Mouse (Mus musculus) myocyte (in vitro differentiated cells): ENCODE data around the gene Myo10.

Experiments used
- MAX ChIP-seq: IDR thresholded peaks from one replicate; pipeline ENCODE4 v1.6.1; 2011; ENCODE audit warnings: low read depth, mild to moderate bottlenecking, control low read depth
- MYOD1 ChIP-seq, 3 experiments: IDR thresholded peaks; one replicate each; pipeline ENCODE4 v1.6.1; 2011; ENCODE audit warnings: control low read depth in 2 of 3, low read depth in 2 of 3, mild to moderate bottlenecking in 2 of 3, moderate library complexity in 1 of 3; ENCODE audit not compliant: insufficient read length in 2 of 3, control insufficient read depth in 1 of 3
- MYOG ChIP-seq, 3 experiments: IDR thresholded peaks; one replicate each; pipeline ENCODE4 v1.6.1; 2011; ENCODE audit warnings: control low read depth in 2 of 3, low read depth in 2 of 3, mild to moderate bottlenecking in 2 of 3; ENCODE audit not compliant: insufficient read length in 2 of 3, control insufficient read depth in 1 of 3, insufficient read depth in 1 of 3
- POLR2A ChIP-seq: IDR thresholded peaks from one replicate; pipeline ENCODE4 v1.6.1; 2011; ENCODE audit warnings: low read depth, mild to moderate bottlenecking, control low read depth, moderate library complexity; ENCODE audit not compliant: insufficient read length
- REST ChIP-seq: IDR thresholded peaks from one replicate; pipeline ENCODE4 v1.6.1; 2011; ENCODE audit warnings: mild to moderate bottlenecking, control low read depth, moderate library complexity; ENCODE audit not compliant: insufficient read depth, insufficient read length
- TCF12 ChIP-seq: IDR thresholded peaks from one replicate; pipeline ENCODE4 v1.6.1; 2011; ENCODE audit warnings: mild to moderate bottlenecking, control low read depth; ENCODE audit not compliant: poor library complexity, insufficient read depth, severe bottlenecking
- TCF3 ChIP-seq: IDR thresholded peaks from one replicate; pipeline ENCODE4 v1.6.1; 2011; ENCODE audit warnings: low read depth, control low read depth; ENCODE audit not compliant: insufficient read length

- TF ChIP-seq MYOG (IDR thresholded peaks at IDR 0.05; ENCODE audit: control insufficient read depth in 1 of 3, insufficient read depth in 1 of 3, insufficient read length in 2 of 3, low read depth in 2 of 3), result no peak
- TF ChIP-seq POLR2A, result no peak
- TF ChIP-seq MYOD1 (IDR thresholded peaks at IDR 0.05; ENCODE audit: control insufficient read depth in 1 of 3, insufficient read length in 2 of 3, low read depth in 2 of 3), result no peak
- no peak for TF ChIP-seq TCF12
- TF ChIP-seq REST, result no peak
- no peak for TF ChIP-seq TCF3
- TF ChIP-seq MAX, result no peak
Measured at GRCm38 (mm10) chr15:25736531-25736930, 114.2 kb downstream of the Myo10 start.
